18 mouse cellular contexts compared by ENCODE assay signal in the genomic region with DNA sequence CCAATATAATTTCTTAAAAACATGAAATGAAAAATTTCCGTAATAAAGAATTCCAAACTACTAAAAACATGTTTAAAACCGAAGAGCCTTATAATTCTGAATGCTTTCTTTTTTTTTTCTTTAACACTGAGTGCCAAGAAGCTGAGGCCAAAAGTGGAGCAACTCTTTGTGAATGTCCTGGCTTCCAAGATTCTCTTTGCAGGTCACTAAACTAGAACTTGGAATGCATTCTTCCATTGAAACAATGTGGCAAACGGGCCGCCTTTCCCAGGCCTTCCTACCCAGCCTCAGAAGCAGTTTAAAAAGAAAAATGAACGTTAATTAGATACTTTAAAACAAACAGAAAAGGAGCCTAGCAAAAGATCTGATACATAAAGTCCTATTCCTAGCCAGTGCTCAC. TPM values are rescaled to one million over a fixed set of nuclear protein-coding genes. Genes with fewer than 3 reads are reported as not detected.
DNase-seq lines count a peak whose midpoint lies in the region; ATAC-seq and TF ChIP-seq lines count a peak whose summit lies in the region.
"Had no signal": no experiment of that assay in that cellular context is flagged by ENCODE, and none has a peak within 500 bp of the region (broad histone marks: within the 10 kb centered on the region; RNA-seq: fewer than 3 reads in every experiment).

No protein-coding gene starts in this region.

- no peaks in the 10 kb centered on the region for H3K4me1 ChIP-seq in hindbrain, postnatal 0 days (ENCODE audit: insufficient read depth, low read length)
- no peaks in the 10 kb centered on the region for H3K4me1 ChIP-seq in hindbrain, embryonic 16.5 days (ENCODE audit: control insufficient read depth, insufficient read depth, low read depth, low read length)
- no peaks in the 10 kb centered on the region for H3K4me1 ChIP-seq in lung, postnatal 0 days (ENCODE audit: insufficient read depth, low read depth, low read length)
- no peaks in the 10 kb centered on the region for H3K4me1 ChIP-seq in stomach, postnatal 0 days (replicated peaks; ENCODE audit: control insufficient read depth, insufficient read depth)

- H3K4me3 ChIP-seq in hindbrain, postnatal 0 days (ENCODE audit: low read length) = no peak overlapping the region
- H3K4me3 ChIP-seq in hindbrain, embryonic 16.5 days (ENCODE audit: low read length) = no peak overlapping the region
- H3K4me3 ChIP-seq in lung, postnatal 0 days (ENCODE audit: low read depth, low read length) = no peak overlapping the region
- H3K4me3 ChIP-seq in stomach, postnatal 0 days (ENCODE audit: low read depth, low read length) = no peak overlapping the region
- H3K4me3 ChIP-seq: embryonic facial prominence, embryonic 10.5 days; heart, embryonic 12.5 days; limb, embryonic 10.5 days had no signal

- TF ChIP-seq CTCF in hindbrain, postnatal 0 days (IDR thresholded peaks at IDR 0.05; ENCODE audit: low read depth) = no peak
- TF ChIP-seq CTCF in lung, postnatal 0 days (IDR thresholded peaks at IDR 0.05) = no peak
- TF ChIP-seq CTCF in stomach, postnatal 0 days (IDR thresholded peaks at IDR 0.05; ENCODE audit: low read depth) = no peak

- no peak for ATAC-seq in hindbrain, postnatal 0 days
- ATAC-seq in hindbrain, embryonic 16.5 days = no peak
- ATAC-seq in lung, postnatal 0 days = no peak
- no peak for ATAC-seq in stomach, postnatal 0 days (ENCODE audit: low FRiP score, low TSS enrichment)
- ATAC-seq: liver, postnatal 0 days; midbrain, embryonic 16.5 days had no signal

- no peaks in the 10 kb centered on the region for H3K9me3 ChIP-seq in hindbrain, postnatal 0 days (ENCODE audit: low read length)
- no peaks in the 10 kb centered on the region for H3K9me3 ChIP-seq in hindbrain, embryonic 16.5 days (ENCODE audit: control insufficient read depth, low read length)
- H3K9me3 ChIP-seq in lung, postnatal 0 days (ENCODE audit: low read length) = no peaks in the 10 kb centered on the region
- H3K9me3 ChIP-seq in stomach, postnatal 0 days (ENCODE audit: control insufficient read depth, low read length) = no peaks in the 10 kb centered on the region
- H3K9me3 ChIP-seq: embryonic facial prominence, embryonic 10.5 days; G1E; heart, embryonic 12.5 days; limb, embryonic 10.5 days had no signal

- no peak for TF ChIP-seq EP300 in lung, postnatal 0 days (IDR thresholded peaks at IDR 0.05)
- TF ChIP-seq EP300 in stomach, postnatal 0 days (optimal IDR thresholded peaks at IDR 0.05) = no peak

- H3K4me2 ChIP-seq in hindbrain, postnatal 0 days (ENCODE audit: low read depth, low read length) = no peak overlapping the region
- no peak overlapping the region for H3K4me2 ChIP-seq in hindbrain, embryonic 16.5 days (ENCODE audit: low read length)
- H3K4me2 ChIP-seq in lung, postnatal 0 days (replicated peaks; ENCODE audit: low read depth, low read length) = no peak overlapping the region
- H3K4me2 ChIP-seq in stomach, postnatal 0 days (replicated peaks; ENCODE audit: low read depth) = no peak overlapping the region
- H3K4me2 ChIP-seq: heart, embryonic 12.5 days had no signal

- H3K9ac ChIP-seq in hindbrain, postnatal 0 days (replicated peaks; ENCODE audit: low read length) = no peak overlapping the region
- no peak overlapping the region for H3K9ac ChIP-seq in hindbrain, embryonic 16.5 days (ENCODE audit: low read depth, low read length)
- no peak overlapping the region for H3K9ac ChIP-seq in lung, postnatal 0 days (replicated peaks; ENCODE audit: low read depth)
- H3K9ac ChIP-seq in stomach, postnatal 0 days (ENCODE audit: low read length) = no peak overlapping the region
- H3K9ac ChIP-seq: heart, embryonic 12.5 days; liver, postnatal 0 days had no signal

- 59% methylated on average over 5 of the region's 5 CpGs for WGBS in hindbrain, postnatal 0 days
- 63% methylated on average over 5 of the region's 5 CpGs for WGBS in hindbrain, embryonic 16.5 days
- 61% methylated on average over 5 of the region's 5 CpGs for WGBS in lung, postnatal 0 days
- WGBS in stomach, postnatal 0 days = 45% methylated on average over 5 of the region's 5 CpGs

- no peaks in the 10 kb centered on the region for H3K36me3 ChIP-seq in hindbrain, postnatal 0 days (ENCODE audit: insufficient read depth, low read length)
- no peaks in the 10 kb centered on the region for H3K36me3 ChIP-seq in hindbrain, embryonic 16.5 days (ENCODE audit: control insufficient read depth, insufficient read depth, low read length)
- H3K36me3 ChIP-seq in lung, postnatal 0 days (ENCODE audit: insufficient read depth, low read length) = no peaks in the 10 kb centered on the region
- H3K36me3 ChIP-seq in stomach, postnatal 0 days (ENCODE audit: control insufficient read depth, insufficient read depth, low read length) = no peaks in the 10 kb centered on the region
- H3K36me3 ChIP-seq: G1E had no signal

- DNase-seq in gastrocnemius, adult 18-20 months (ENCODE audit: low spot score) = peak; percentile 39
- DNase-seq in gastrocnemius, adult 8-10 months (ENCODE audit: low spot score in 2 of 2) = no peak
- peak; percentile 20 for DNase-seq in hindbrain, postnatal 0 days (ENCODE audit: low spot score)
- peak; percentile 69 for DNase-seq in lung, postnatal 0 days (ENCODE audit: low spot score)
- no peak for DNase-seq in lung, postnatal 4 days
- no peak for DNase-seq in stomach, postnatal 0 days (ENCODE audit: low spot score)
- DNase-seq: cerebellum, adult 2 months; gastrocnemius, postnatal 10 days; kidney, adult 11 months; kidney, postnatal 10 days; liver, postnatal 0 days; thymus, postnatal 25 days had no signal

- H3K27ac ChIP-seq in hindbrain, postnatal 0 days = 0 out of 2 replicates have a peak overlapping the region, but pooled peaks have one; percentile 34
- no peak overlapping the region for H3K27ac ChIP-seq in hindbrain, embryonic 16.5 days (ENCODE audit: low read depth, low read length)
- H3K27ac ChIP-seq in lung, postnatal 0 days (ENCODE audit: low read length) = no peak overlapping the region
- H3K27ac ChIP-seq in stomach, postnatal 0 days (replicated peaks) = peak overlapping the region; percentile 8; the same call in 1 of the 2 replicates
- H3K27ac ChIP-seq: embryonic facial prominence, embryonic 10.5 days; limb, embryonic 10.5 days had no signal

- H3K27me3 ChIP-seq in hindbrain, postnatal 0 days (ENCODE audit: insufficient read depth, low read length) = no peaks in the 10 kb centered on the region
- no peaks in the 10 kb centered on the region for H3K27me3 ChIP-seq in hindbrain, embryonic 16.5 days (replicated peaks; ENCODE audit: control insufficient read depth, insufficient read depth, low read length)
- no peaks in the 10 kb centered on the region for H3K27me3 ChIP-seq in lung, postnatal 0 days (replicated peaks; ENCODE audit: insufficient read depth, low read length)
- H3K27me3 ChIP-seq in stomach, postnatal 0 days (ENCODE audit: control insufficient read depth, insufficient read depth, low read length) = no peaks in the 10 kb centered on the region
- H3K27me3 ChIP-seq: heart, embryonic 12.5 days had no signal

RNA-seq across cellular contexts. Expression of a gene that starts 27.5 kb away (rescaled TPM):
- total RNA-seq in gastrocnemius, adult 18-20 months (2021) = 10 to 100 TPM; 14.7 to 20.7 TPM
- 10 to 100 TPM; 12.8 to 19.5 (median 16.1) TPM for total RNA-seq in gastrocnemius, adult 8-10 months (2022)
- 78.0 and 90.1 TPM in 2 replicates for total RNA-seq in hindbrain, postnatal 0 days (2014; rRNA removed)
- 84.0 and 85.9 TPM in 2 replicates for polyA plus RNA-seq in hindbrain, postnatal 0 days (2015; fragmentation: Nextera tagmentation; extraction: Ambion mirVana)
- polyA plus RNA-seq in hindbrain, embryonic 16.5 days (2015; fragmentation: Nextera tagmentation; extraction: Ambion mirVana) = 61.6 and 78.8 TPM in 2 replicates
- 46.3 and 52.1 TPM in 2 replicates for polyA plus RNA-seq in lung, postnatal 0 days (2015; fragmentation: Nextera tagmentation; extraction: Ambion mirVana)
- 21.5 and 23.1 TPM in 2 replicates for polyA plus RNA-seq in stomach, postnatal 0 days (2015; fragmentation: Nextera tagmentation; extraction: Ambion mirVana)
- polyA plus RNA-seq: G1E had no signal

Comparison
In these comparisons a context has a peak if more than half of its experiments do, and no peak if none do; other contexts are left out.
1. DNase-seq: peak in gastrocnemius, adult 18-20 months (single experiment), hindbrain, postnatal 0 days (single experiment) and lung, postnatal 0 days (single experiment); none in gastrocnemius, adult 8-10 months (0 of 2), lung, postnatal 4 days (0 of 2) and stomach, postnatal 0 days (single experiment).
2. H3K27ac ChIP-seq: peak in hindbrain, postnatal 0 days (single experiment) and stomach, postnatal 0 days (single experiment); none in hindbrain, embryonic 16.5 days (single experiment) and lung, postnatal 0 days (single experiment).